Mouse (Mus musculus): ENCODE results near the gene Ppm1l. TPM values are rescaled to one million over a fixed set of nuclear protein-coding genes. Genes with fewer than 3 reads are reported as not detected.

Gene Ppm1l
- polyA plus RNA-seq, 1 experiment from 2014 or later, result 7.3 TPM

GRCm38 (mm10) chr3:69489669-69490068 is 173.0 kb downstream of the Ppm1l start:
- Histone ChIP-seq H3K27ac (ENCODE audit: low read depth) (no peak overlapping the region), H3K9ac (ENCODE audit: low read length) (no peak overlapping the region), H3K4me1 (replicated peaks; ENCODE audit: control insufficient read depth, insufficient read depth, low read length) (no peaks in the 10 kb centered on the region), H3K9me3 (ENCODE audit: control insufficient read depth, low read length) (no peaks in the 10 kb centered on the region), H3K4me2 (ENCODE audit: low read length) (no peak overlapping the region), H3K27me3 (replicated peaks; ENCODE audit: control insufficient read depth, insufficient read depth, low read length) (no peaks in the 10 kb centered on the region), H3K4me3 (ENCODE audit: low read depth, low read length) (no peak overlapping the region), H3K36me3 (ENCODE audit: control insufficient read depth, insufficient read depth, low read length) (no peaks in the 10 kb centered on the region)
- ATAC-seq (replicated peaks; ENCODE audit: low FRiP score, low TSS enrichment, low read depth), result no peak
- no peak for DNase-seq (ENCODE audit: low spot score)
- 89% methylated on average over 3 of the region's 3 CpGs for WGBS

DNA sequence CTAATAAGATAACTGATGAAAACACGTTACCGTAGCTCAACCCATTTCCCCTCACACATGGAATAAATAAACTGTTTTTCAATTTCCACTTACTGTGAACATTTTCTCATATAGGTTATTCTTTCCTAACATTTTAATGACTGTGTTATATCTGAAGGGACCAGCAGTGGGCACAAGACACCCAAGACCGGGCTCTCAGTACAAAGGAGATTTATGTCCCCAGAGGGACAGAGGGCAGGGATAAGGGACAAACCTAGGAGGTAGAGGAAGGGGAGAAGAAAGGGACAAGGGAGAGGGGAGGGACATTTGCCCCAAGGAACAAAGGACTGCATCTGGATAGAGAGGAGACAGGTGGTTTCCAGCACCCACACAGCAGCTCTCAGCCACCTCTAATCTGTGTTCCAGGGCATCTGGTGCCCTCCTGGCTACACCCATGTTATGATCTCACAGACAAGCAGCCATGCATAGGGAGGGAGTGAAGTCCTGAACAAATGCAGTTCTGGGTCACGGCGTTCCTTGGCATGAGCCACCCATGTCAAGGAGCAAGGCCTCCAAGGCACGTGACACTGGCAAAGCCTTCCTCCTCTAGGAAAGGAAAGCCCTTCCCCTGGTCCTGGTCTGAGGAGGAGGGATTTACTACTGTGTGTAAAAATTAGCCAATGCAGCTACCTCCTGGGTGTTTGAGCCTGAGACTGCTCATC is 174.5 kb downstream of the Ppm1l start:
- no peaks in the 10 kb centered on the region for H3K9me3 ChIP-seq (ENCODE audit: control insufficient read depth, low read length)
- 86% methylated on average over 6 of the region's 6 CpGs for WGBS
- no peak overlapping the region for H3K4me2 ChIP-seq (ENCODE audit: low read length)
- H3K9ac ChIP-seq (ENCODE audit: low read length), result no peak overlapping the region
- no peak overlapping the region for H3K27ac ChIP-seq (ENCODE audit: low read depth)
- no peaks in the 10 kb centered on the region for H3K36me3 ChIP-seq (ENCODE audit: control insufficient read depth, insufficient read depth, low read length)
- no peak for ATAC-seq (replicated peaks; ENCODE audit: low FRiP score, low TSS enrichment, low read depth)
- H3K27me3 ChIP-seq (replicated peaks; ENCODE audit: control insufficient read depth, insufficient read depth, low read length), result no peaks in the 10 kb centered on the region
- no peak for DNase-seq (ENCODE audit: low spot score)
- no peaks in the 10 kb centered on the region for H3K4me1 ChIP-seq (replicated peaks; ENCODE audit: control insufficient read depth, insufficient read depth, low read length)
- no peak overlapping the region for H3K4me3 ChIP-seq (ENCODE audit: low read depth, low read length)

- ATAC-seq (replicated peaks; ENCODE audit: low FRiP score, low TSS enrichment, low read depth) (no peak), DNase-seq (ENCODE audit: low spot score) (no peak)
- H3K9me3 ChIP-seq (ENCODE audit: control insufficient read depth, low read length), result no peaks in the 10 kb centered on the region
- H3K4me1 ChIP-seq (replicated peaks; ENCODE audit: control insufficient read depth, insufficient read depth, low read length), result no peaks in the 10 kb centered on the region
- no peak overlapping the region for H3K27ac ChIP-seq (ENCODE audit: low read depth)
- H3K36me3 ChIP-seq (ENCODE audit: control insufficient read depth, insufficient read depth, low read length), result no peaks in the 10 kb centered on the region
- no peaks in the 10 kb centered on the region for H3K27me3 ChIP-seq (replicated peaks; ENCODE audit: control insufficient read depth, insufficient read depth, low read length)
- H3K4me2 ChIP-seq (ENCODE audit: low read length), result no peak overlapping the region
- no peak overlapping the region for H3K4me3 ChIP-seq (ENCODE audit: low read depth, low read length)
- WGBS, result 55% methylated on average over 4 of the region's 4 CpGs
- H3K9ac ChIP-seq (ENCODE audit: low read length), result no peak overlapping the region
Measured at GRCm38 (mm10) chr3:69494233-69495010, 177.8 kb downstream of the Ppm1l start.

DNA sequence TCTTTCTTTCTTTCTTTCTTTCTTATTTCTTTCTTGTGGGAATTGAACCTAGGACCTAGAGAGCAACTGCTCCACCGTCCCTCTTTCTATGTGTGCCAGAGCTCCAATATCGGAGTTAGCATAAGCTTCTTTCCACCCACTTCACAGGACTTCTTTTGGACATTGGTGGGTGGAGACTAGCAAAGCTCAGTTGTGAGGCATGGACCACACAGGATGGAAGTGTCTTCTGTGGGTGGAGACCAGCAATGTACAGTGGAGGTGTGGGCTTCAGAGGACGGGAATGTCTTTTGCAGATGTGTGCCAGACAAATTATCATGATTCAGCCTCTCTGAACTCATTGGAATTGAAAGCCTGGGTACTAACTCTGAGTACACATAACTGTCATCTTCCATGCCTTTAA is 180.5 kb downstream of the Ppm1l start:
- DNase-seq (ENCODE audit: low spot score), result no peak
- no peak overlapping the region for H3K4me3 ChIP-seq (ENCODE audit: low read depth, low read length)
- H3K4me1 ChIP-seq (replicated peaks; ENCODE audit: control insufficient read depth, insufficient read depth, low read length), result peaks cover 5% of the 10 kb centered on the region; the same call in 1 of the 2 replicates
- no peak overlapping the region for H3K9ac ChIP-seq (ENCODE audit: low read length)
- H3K27ac ChIP-seq (ENCODE audit: low read depth), result no peak overlapping the region
- no peaks in the 10 kb centered on the region for H3K36me3 ChIP-seq (ENCODE audit: control insufficient read depth, insufficient read depth, low read length)
- ATAC-seq (replicated peaks; ENCODE audit: low FRiP score, low TSS enrichment, low read depth), result no peak
- no peak overlapping the region for H3K4me2 ChIP-seq (ENCODE audit: low read length)
- no peaks in the 10 kb centered on the region for H3K27me3 ChIP-seq (replicated peaks; ENCODE audit: control insufficient read depth, insufficient read depth, low read length)
- H3K9me3 ChIP-seq (ENCODE audit: control insufficient read depth, low read length), result no peaks in the 10 kb centered on the region
- WGBS, result 82% methylated on average over 3 of the region's 3 CpGs

DNA sequence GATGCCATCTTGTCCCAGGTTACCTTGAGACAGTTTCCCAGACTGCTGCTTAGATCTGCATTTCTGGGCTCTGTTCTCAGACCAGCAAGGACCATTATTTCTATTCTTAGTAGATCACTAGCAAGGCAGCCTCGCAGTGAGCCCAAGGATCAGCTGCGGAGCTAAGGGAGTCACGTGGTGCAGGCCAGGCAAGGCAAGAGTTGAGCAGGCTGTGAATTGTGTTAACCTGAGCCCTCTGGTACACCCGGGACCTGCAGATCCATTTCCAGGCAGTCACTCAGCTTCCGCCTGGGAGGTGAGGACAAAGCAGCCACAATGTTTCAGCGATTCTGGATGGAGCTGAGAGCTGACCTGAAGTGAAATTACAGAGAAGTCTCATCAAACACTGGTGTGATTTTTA is 185.3 kb downstream of the Ppm1l start:
- DNase-seq (ENCODE audit: low spot score) (no peak), ATAC-seq (replicated peaks; ENCODE audit: low FRiP score, low TSS enrichment, low read depth) (no peak)
- H3K4me2 ChIP-seq (ENCODE audit: low read length), result no peak overlapping the region
- no peak overlapping the region for H3K9ac ChIP-seq (ENCODE audit: low read length)
- no peak overlapping the region for H3K4me3 ChIP-seq (ENCODE audit: low read depth, low read length)
- H3K9me3 ChIP-seq (ENCODE audit: control insufficient read depth, low read length), result no peaks in the 10 kb centered on the region
- 23% methylated on average over 6 of the region's 6 CpGs for WGBS
- H3K36me3 ChIP-seq (ENCODE audit: control insufficient read depth, insufficient read depth, low read length), result no peaks in the 10 kb centered on the region
- H3K27me3 ChIP-seq (replicated peaks; ENCODE audit: control insufficient read depth, insufficient read depth, low read length), result no peaks in the 10 kb centered on the region
- peaks cover 5% of the 10 kb centered on the region; the same call in 1 of the 2 replicates for H3K4me1 ChIP-seq (replicated peaks; ENCODE audit: control insufficient read depth, insufficient read depth, low read length)
- H3K27ac ChIP-seq (ENCODE audit: low read depth), result no peak overlapping the region

GRCm38 (mm10) chr3:69502527-69502926 is 185.9 kb downstream of the Ppm1l start:
- H3K4me2 ChIP-seq (ENCODE audit: low read length), result no peak overlapping the region
- DNase-seq (ENCODE audit: low spot score) (no peak), ATAC-seq (replicated peaks; ENCODE audit: low FRiP score, low TSS enrichment, low read depth) (no peak)
- no peak overlapping the region for H3K4me3 ChIP-seq (ENCODE audit: low read depth, low read length)
- H3K27me3 ChIP-seq (replicated peaks; ENCODE audit: control insufficient read depth, insufficient read depth, low read length), result no peaks in the 10 kb centered on the region
- no peak overlapping the region for H3K27ac ChIP-seq (ENCODE audit: low read depth)
- H3K9ac ChIP-seq (ENCODE audit: low read length), result no peak overlapping the region
- no peaks in the 10 kb centered on the region for H3K36me3 ChIP-seq (ENCODE audit: control insufficient read depth, insufficient read depth, low read length)
- 31% methylated on average over 4 of the region's 4 CpGs for WGBS
- peaks cover 5% of the 10 kb centered on the region; the same call in 1 of the 2 replicates for H3K4me1 ChIP-seq (replicated peaks; ENCODE audit: control insufficient read depth, insufficient read depth, low read length)
- H3K9me3 ChIP-seq (ENCODE audit: control insufficient read depth, low read length), result no peaks in the 10 kb centered on the region

DNA sequence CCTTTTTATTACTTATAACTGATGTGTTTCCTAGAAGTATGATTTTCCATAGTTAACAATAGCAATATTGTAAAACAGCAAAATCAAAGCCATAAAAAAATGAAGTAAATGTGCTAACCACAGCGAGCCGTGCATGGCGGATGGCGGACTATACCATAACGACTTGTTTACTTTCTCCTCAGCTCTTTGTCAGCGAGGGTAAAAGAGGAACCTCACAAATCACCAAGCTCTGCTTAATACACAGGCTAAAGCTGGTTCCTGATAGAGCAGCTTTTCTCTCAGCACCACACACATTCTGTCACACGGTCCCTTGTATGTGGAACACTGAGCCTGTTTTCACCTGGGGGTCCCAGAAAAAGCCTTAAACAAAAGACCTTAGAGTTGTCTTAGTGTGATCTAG is 188.4 kb downstream of the Ppm1l start:
- ATAC-seq (replicated peaks; ENCODE audit: low FRiP score, low TSS enrichment, low read depth) (no peak), DNase-seq (ENCODE audit: low spot score) (no peak)
- Histone ChIP-seq H3K4me3 (ENCODE audit: low read depth, low read length) (no peak overlapping the region), H3K9me3 (ENCODE audit: control insufficient read depth, low read length) (no peaks in the 10 kb centered on the region), H3K4me1 (replicated peaks; ENCODE audit: control insufficient read depth, insufficient read depth, low read length) (peaks cover 5% of the 10 kb centered on the region; the same call in 1 of the 2 replicates), H3K27ac (ENCODE audit: low read depth) (no peak overlapping the region), H3K9ac (ENCODE audit: low read length) (no peak overlapping the region), H3K4me2 (ENCODE audit: low read length) (no peak overlapping the region), H3K27me3 (replicated peaks; ENCODE audit: control insufficient read depth, insufficient read depth, low read length) (no peaks in the 10 kb centered on the region), H3K36me3 (ENCODE audit: control insufficient read depth, insufficient read depth, low read length) (no peaks in the 10 kb centered on the region)
- 46% methylated on average over 7 of the region's 7 CpGs for WGBS

DNA sequence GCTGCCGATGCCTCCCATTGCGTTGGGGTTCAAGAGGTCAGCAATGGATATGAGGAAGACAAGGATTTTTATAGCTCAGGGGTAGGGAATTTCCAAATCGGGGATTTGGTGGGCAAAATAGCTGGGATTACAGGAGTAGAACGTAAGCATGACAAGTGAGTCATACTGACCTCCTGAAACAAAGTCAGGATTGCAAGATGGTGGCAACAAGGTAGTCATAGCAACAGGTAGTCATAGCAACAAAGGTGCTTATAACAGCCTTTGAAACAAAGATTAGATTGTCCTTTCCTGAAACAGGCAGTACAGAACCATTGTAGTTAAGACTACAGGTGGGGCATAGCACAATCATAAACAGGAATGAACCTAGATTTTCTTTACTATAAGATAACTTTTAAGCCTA is 189.7 kb downstream of the Ppm1l start:
- ATAC-seq (replicated peaks; ENCODE audit: low FRiP score, low TSS enrichment, low read depth) (no peak), DNase-seq (ENCODE audit: low spot score) (no peak)
- H3K9ac ChIP-seq (ENCODE audit: low read length), result no peak overlapping the region
- no peaks in the 10 kb centered on the region for H3K36me3 ChIP-seq (ENCODE audit: control insufficient read depth, insufficient read depth, low read length)
- H3K9me3 ChIP-seq (ENCODE audit: control insufficient read depth, low read length), result no peaks in the 10 kb centered on the region
- H3K4me3 ChIP-seq (ENCODE audit: low read depth, low read length), result no peak overlapping the region
- no peak overlapping the region for H3K4me2 ChIP-seq (ENCODE audit: low read length)
- H3K4me1 ChIP-seq (replicated peaks; ENCODE audit: control insufficient read depth, insufficient read depth, low read length), result peaks cover 5% of the 10 kb centered on the region; the same call in 1 of the 2 replicates
- 85% methylated on average over 4 of the region's 4 CpGs for WGBS
- H3K27me3 ChIP-seq (replicated peaks; ENCODE audit: control insufficient read depth, insufficient read depth, low read length), result no peaks in the 10 kb centered on the region
- H3K27ac ChIP-seq (ENCODE audit: low read depth), result no peak overlapping the region
